Mouse (Mus musculus): ENCODE measurements around the gene Spint2. TPM values are rescaled to one million over a fixed set of nuclear protein-coding genes. Genes with fewer than 3 reads are reported as not detected.

The Spint2 gene
- total RNA-seq, 2 experiments from 2014 or later, result 46.1 to 85.1 TPM

- no peak for DNase-seq (ENCODE audit: low spot score in 2 of 2)
Observed at GRCm38 (mm10) chr7:29282074-29282554, 402 bp upstream of the Spint2 start.

DNA sequence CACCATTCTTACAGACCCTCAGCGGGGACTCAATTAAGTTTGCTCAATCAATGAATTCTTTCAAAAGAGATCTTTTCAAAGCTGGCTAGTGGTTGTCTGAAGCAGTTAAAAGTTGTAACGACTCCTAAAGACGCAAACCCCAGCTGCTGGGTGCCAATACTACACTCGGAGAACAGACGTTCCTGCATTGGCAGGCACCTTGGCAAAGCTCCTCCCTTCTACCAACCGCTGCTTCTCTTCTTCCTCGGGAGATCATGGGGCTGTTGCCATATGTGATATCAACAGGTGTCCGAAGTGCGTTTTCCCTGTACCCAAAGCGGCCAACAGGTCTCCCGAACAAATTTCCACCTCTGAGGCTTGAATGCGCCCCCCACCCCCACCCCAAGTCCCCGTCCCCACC, 911 bp downstream of the Spint2 start:
- DNase-seq (ENCODE audit: low spot score in 2 of 2), result no peak

GRCm38 (mm10) chr7:29279924-29280323, 1.8 kb downstream of the Spint2 start:
- no peak for DNase-seq (ENCODE audit: low spot score in 2 of 2)

DNA sequence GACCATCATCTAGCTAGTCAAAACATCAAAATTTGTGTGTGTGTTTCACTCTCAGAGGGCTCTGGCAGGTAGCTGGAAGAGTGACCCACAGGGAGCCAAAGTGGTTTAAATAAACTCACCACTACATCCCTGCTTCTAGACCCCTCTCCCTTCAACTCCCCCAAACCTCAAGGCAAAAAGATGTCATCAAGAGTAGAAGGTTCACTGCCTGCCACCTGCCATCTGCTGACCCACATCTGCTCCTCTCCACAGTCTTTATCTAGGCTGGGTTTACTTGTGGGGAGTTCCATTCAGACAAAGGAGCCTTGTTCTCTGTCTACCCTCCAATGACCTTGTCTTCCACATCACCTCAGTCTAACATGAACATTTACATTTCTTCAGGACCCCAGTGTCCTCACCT, 2.5 kb downstream of the Spint2 start:
- DNase-seq (ENCODE audit: low spot score in 2 of 2), result no peak

DNA sequence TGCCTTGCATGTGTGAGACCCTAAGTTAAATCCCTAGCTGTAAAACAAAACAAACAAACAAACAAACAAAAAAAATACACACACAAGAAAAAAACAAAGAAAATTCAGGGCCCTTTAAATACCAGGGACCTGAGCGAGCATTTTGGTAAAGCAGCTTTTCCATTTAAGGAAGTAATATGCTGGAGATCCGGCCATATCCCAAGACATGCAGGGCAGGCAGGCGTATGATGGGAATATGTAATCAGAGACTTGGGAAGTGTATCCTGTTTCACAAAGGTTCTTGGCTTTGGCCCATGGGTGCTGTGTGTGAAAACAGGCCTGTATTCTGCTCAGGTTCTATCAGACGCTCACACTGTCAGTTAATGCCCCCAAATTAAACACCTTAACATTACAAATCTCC, 4.2 kb downstream of the Spint2 start:
- DNase-seq (ENCODE audit: low spot score in 2 of 2), result no peak

GRCm38 (mm10) chr7:29276715-29277114, 5.0 kb downstream of the Spint2 start:
- DNase-seq (ENCODE audit: low spot score in 2 of 2), result no peak

DNA sequence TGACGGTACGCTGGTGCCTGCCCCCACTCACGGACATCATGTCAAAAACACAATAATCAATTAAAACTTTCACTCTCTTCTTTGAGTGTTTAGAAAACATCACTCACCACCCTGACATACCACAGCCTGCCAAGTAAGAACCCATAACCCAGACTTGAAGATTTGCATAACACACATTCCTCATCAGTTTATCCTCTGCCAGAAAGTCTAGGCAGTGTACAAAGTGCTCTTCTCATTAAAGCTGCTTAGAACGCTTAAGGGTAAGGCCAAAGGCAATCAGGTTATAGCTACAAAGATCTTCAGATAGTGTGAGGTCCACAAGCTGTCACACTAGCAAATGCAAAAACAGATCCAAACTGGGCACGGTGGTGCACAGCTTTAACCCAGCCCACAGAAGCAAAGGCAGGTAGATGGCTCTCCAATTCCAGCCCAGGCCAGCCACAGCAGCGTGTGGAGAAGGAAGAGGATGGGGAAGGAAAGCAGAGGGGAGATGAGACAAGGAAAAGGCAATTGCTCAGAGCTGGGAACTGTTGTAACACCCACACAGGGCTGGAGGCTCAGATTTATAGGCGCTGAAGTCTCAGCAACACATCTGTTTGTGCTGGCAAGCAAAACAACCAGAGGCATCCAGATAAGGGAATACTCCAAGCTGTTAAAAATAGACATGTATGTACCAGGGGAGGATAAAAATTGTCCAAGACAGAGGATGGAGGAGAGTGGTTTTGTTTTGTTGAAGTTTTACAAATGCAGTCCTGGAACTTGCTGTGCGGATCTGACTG, 9.8 kb downstream of the Spint2 start:
- DNase-seq (ENCODE audit: low spot score in 2 of 2), result no peak

DNA sequence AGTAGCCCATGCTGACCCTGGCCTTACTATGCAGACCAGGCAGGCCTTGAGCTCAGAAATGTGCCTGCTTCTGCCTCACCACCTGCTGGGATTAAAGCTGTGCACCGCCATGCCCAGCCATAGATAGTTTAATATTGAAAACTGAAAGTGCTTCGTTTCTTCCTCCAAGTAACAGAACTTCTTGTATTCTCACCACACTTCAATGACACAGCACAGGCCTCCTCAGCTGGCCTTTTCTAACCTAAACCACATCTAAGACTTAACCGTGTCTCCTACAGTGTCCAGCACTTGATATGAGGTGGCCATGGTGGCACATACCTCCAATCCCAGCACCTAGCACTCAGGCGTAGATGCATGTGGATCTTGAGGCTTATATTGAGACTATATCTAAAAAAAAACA, 11.3 kb downstream of the Spint2 start:
- DNase-seq (ENCODE audit: low spot score in 2 of 2), result no peak

GRCm38 (mm10) chr7:29266931-29267330, 14.8 kb downstream of the Spint2 start:
- DNase-seq (ENCODE audit: low spot score in 2 of 2), result no peak

GRCm38 (mm10) chr7:29265636-29266035, 16.1 kb downstream of the Spint2 start:
- DNase-seq (ENCODE audit: low spot score in 2 of 2), result no peak

GRCm38 (mm10) chr7:29263831-29264230, 17.9 kb downstream of the Spint2 start:
- no peak for DNase-seq (ENCODE audit: low spot score in 2 of 2)

- DNase-seq (ENCODE audit: low spot score in 2 of 2), result no peak
Observed at GRCm38 (mm10) chr7:29262151-29262550, 19.6 kb downstream of the Spint2 start.

GRCm38 (mm10) chr7:29259781-29260730, 21.7 kb downstream of the Spint2 start:
- no peak for DNase-seq (ENCODE audit: low spot score in 2 of 2)

GRCm38 (mm10) chr7:29257368-29257767, 24.3 kb downstream of the Spint2 start:
- no peak for DNase-seq (ENCODE audit: low spot score in 2 of 2)

DNA sequence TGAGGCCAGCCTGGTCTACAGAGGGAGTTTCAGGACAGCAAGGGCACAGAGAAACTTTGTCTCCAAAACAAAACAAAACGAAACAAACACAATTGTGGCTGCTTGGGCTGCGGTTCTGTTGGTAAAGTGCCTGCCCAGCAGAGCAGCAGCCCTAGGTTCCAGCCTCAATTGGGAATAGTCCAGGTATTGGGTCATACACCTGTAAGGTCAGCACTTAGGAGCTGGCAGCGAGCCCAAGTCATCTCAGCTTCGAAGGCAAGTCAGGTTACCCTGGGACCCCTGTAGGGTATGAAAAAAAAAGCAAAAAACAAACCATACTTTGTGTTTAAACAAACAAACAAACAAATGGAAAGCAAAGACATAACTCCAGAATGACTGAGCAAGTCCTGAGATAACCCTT, 25.8 kb downstream of the Spint2 start:
- no peak for DNase-seq (ENCODE audit: low spot score in 2 of 2)

- DNase-seq (ENCODE audit: low spot score in 2 of 2), result no peak
Observed at GRCm38 (mm10) chr7:29253842-29254241, 27.9 kb downstream of the Spint2 start.

DNA sequence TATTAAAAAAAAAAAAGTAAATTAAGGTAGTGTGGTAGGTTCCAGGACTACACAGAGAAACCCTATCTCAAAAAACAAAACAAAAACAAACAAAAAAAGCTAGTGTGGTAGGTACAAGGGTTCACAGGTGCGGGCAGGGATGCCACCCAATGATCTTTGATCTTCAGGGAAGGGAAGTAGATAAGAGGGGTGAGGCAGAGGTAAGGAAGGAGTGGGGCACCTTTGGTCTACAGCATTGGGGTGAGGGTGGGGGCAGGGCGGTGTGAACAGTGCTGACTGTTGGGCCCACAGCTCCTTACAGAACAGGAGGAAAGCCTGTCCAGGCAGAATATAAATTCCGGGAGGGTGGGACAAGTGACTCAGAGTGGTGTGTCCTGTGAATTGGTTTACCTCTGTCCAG, 30.5 kb downstream of the Spint2 start:
- DNase-seq (ENCODE audit: low spot score in 2 of 2), result no peak

DNA sequence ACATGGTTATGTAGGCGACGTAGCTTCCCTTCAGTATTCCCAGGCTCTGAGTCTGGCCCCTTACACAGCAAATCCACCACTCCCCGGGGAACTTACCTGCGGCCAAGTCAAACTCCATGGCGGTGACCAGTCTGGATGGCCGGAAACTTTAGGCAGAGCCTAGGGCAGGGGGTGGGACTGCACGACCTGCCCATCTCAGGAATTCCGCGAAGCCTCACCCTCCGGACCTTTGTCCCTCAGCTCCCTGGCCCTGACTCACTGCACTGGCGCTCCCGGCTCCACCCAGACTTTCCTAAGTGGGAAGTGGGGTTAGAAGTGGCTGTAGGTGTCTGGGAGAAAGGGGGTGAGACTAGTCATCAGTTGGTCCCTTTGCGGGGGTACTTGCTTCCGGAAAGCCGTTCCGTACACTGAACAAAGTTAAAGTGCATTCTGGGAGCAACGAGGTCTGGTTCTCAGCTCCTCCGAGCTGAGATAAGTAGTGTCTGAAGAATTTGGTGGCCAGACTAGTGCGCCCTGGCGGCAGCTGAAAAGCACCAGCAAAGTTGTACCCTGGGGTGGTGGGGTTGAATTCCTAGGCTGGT, 33.4 kb downstream of the Spint2 start, which contains the start of gene 2200002D01Rik:
Gene 2200002D01Rik (minus strand): TSS at position 206 of the 581 bp plus-strand sequence.
- peak; percentile 15 to 18 for DNase-seq (ENCODE audit: low spot score in 2 of 2)

DNA sequence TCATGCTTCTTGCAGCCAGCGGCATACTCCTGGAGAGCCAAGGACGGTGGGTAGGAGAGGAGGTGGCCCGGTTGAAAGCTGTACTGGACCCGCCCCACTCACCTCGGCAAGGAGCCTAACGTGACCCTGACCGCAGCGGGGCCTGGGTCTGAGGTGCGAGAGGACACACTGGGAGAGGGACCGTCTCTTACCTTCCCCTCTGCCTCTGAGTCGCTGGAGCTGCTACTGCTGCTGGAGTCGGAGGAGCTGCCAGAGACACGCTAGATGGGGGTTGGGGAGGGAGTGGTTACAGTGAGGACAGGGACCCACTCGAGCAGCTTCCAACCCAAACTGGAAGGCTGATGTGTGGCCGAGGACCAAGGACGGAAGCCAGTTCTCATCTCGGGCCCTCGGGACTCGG, 34.0 kb downstream of the Spint2 start:
- no peak for DNase-seq (ENCODE audit: low spot score in 2 of 2)

DNA sequence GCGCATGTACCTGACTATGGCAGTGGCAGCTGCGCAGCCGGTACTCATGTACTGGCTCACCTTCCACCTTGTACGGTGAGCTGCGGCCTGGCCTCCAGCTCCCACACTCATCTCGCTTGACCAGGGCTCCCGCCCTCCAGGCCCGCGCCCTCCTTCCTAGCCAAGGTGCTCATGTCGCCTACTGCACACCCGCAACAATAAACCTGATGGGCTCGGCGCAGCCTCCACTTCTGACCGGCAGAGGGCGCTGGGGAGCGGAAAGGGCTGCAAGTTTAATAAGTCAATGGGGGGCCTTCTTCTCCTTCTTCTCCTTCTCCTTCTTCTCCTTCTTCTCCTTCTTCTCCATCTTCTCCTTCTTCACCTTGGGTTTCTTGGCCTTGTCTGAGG, 34.4 kb downstream of the Spint2 start:
- peak; percentile 59 to 71 for DNase-seq (ENCODE audit: low spot score in 2 of 2)

DNA sequence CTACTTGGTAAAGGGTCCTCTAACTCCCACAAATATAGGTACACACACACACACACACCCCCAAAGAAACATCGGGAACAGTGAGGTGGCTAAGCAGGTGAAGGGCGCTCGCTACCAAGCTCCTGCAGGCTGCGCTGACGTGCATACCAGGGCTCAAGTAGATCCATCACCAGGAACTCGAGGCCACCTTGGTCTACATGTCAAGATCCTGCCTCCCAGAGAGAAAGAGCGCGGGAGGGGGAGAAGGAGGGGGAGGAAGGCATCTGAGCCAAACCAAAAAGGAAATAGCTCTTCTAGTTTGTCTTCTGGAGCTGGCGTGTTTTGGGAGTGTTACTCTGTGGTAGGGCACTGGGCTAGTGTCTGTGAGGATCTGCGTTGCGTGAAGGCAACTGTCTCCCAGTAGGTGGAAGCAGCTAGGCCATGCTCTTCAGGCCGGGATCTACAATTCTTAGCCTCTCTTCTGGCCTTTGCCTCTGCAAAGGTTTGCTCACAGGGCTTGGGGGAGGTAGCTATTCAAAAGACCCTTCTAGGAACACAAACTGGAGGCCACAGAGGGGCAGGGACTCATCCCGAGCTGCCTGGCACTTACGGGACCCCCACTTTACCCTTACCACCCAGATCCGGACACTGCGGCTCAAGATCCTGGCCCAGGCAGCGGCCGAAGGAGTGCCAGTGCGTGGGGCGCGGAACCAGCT, 34.9 kb downstream of the Spint2 start:
- no peak for DNase-seq (ENCODE audit: low spot score in 2 of 2)

All from adrenal gland, postnatal 4 days (tissue).